Mouse (Mus musculus): ENCODE results near the gene Crygd. TPM values are rescaled to one million over a fixed set of nuclear protein-coding genes. Genes with fewer than 3 reads are reported as not detected.
"Not testable (repeated sequence)": the region's sequence is repeated elsewhere in the genome, so short reads cannot be mapped to it uniquely, and the experiment has no call there.

Gene Crygd
- polyA plus RNA-seq, 1 experiment: not detected

DNA sequence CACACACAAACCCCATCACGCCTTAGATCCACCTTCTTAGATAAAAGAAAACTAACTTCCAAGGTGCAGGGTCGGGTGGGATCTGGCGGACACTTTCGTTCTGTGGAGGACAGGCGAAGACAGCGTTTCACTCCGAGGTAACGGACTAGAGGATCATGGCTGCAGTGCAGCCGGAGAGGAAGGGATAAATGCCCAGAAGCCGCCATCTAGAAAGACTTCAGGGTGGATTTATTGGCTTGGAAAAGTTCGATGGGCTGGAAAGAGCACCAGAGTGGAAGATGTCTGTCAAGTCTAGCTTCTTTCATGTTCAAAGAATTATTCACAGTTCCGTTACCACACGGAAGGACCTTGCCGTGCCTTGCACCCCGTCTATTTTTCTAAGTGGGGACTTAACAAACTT, 949 bp upstream of the Crygd start:
- TF ChIP-seq GATA1 (IDR thresholded peaks at IDR 0.05; ENCODE audit: low read length): no peak

DNA sequence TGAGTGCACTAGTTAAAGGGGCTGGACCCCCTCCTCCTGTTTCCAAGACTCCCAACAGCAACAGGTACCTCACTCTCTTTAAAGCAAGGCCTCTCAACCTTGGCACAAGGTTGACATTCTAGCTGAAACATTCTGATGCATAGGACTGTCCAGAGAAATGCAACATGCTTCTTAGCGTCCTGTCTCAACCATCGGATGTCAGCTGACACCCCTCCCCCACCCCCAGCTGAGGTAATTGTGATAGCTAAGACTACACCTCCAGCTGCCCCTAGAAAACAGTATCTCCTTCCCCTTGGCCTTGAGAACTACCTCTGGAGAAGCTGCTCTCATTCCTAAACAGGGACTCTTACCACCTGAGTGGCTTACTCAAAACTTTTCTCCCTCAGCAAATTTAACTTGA, 11.1 kb downstream of the Crygd start:
- no peak for TF ChIP-seq GATA1 (IDR thresholded peaks at IDR 0.05; ENCODE audit: low read length)

DNA sequence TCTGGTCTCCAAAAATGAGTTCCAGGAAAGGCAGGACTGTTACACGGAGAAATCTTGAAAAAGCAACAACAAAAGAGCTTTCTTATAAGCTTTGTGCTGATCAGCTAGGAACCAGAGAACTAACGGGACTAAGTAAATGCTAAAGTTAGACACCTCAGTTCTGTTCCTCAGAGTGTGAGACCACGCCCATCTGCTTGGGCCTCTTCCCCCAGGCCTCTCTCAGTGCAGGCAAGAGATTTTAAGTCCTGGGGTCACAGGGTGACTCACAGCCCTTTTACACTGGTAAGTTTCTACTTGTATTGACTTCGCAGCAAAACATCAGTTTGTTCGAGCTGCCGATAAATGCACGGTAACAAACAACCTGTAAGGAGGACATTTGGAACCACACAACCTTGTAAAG, 11.6 kb downstream of the Crygd start:
- no peak for TF ChIP-seq GATA1 (IDR thresholded peaks at IDR 0.05; ENCODE audit: low read length)

DNA sequence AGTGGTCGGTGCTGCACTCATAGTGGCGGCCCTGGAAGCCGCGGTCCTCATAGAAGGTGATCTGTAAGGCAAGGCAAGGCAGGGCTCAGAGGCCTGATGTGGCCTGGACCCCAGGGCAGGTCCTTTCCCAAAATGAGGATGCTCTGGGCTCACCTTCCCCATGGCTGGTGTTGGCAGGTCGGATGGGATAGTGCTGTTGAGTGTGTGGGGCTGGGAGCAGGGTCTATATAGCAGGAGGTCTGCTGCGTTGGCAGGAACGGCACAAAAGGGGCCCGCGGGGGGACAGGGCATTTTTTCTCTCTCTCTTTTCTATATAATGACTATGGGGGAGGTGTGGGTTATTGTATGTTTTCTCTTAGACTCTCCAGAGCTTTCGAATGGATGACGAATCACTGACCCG, 12.3 kb downstream of the Crygd start, which contains the start of gene Cryge:
TSS of gene Cryge (minus strand) at position 198 of the 400 bp plus-strand sequence.
- not testable (repeated sequence) for TF ChIP-seq GATA1 (IDR thresholded peaks at IDR 0.05; ENCODE audit: low read length)

DNA sequence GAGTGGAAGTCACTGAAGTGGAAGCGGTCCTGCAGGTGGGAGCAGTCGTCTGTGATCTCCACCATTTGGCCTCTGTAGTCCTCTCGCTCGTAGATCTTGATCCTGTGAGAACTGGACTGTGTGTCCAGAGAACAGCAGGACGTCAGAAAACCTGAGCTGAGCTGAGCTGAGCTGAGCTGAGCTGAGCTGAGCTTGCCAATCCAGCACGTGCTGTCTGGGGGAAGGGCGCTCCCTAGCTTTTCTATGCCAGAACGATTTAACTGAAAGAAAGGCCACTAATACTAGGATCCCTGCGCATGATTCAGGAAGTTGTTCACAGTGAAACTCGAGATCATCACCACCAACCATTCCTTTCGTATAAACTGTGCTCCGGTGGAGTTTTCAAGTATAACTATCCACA, 14.5 kb downstream of the Crygd start:
- TF ChIP-seq GATA1 (IDR thresholded peaks at IDR 0.05; ENCODE audit: low read length): no peak

DNA sequence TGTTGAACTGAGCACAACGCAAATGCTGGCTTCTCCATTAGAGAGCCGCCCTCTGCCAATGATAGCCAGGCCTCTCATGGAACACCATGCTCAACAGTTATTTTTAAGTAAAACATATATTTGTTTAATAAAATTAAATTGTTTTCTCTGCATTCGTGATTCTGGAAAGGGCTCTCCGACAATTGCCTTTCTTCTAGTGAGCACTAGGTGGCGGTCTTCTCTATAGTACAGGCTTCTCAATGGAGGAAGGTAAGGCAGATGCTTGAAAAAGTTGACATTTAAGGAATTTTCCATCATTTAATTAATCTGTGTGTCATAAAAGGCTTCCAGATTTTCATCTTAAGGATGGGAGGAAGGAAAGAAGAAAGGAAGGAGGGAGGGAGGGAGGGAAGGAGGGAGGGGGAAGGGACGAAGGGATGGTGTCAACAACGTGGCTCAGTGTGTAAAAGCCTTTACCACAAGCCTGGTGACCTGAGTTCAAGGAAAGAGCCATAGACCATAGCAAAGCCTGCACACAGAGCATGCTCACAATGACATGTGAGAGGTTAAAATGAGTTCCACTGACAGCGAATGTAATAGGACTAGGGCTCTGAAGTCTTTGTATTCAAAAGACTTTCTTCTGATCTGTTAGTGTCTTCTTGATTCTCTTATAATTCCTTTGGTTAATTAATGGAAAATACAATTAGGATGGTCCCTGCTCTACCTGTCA, 16.7 kb downstream of the Crygd start:
- TF ChIP-seq GATA1 (IDR thresholded peaks at IDR 0.05; ENCODE audit: low read length): no peak

DNA sequence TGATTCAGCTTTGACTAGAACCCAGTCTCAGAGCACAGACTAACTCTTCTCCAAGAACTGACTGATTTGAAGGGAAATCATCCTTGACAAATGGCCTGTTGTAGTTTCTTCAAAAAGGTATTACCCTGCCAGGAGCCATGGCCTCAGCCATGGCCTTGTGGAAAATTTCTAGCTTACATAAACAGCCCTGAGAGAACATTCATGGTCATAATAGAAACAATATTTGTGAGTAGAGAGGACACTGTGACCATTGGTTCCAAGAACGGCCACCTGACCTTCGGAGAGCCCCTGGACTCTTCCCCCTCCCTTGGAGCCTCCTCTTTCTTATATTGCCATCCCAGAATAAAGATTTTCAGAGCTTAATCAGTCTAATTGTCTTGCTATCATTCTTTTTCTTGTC, 19.8 kb downstream of the Crygd start:
- no peak for TF ChIP-seq GATA1 (IDR thresholded peaks at IDR 0.05; ENCODE audit: low read length)

DNA sequence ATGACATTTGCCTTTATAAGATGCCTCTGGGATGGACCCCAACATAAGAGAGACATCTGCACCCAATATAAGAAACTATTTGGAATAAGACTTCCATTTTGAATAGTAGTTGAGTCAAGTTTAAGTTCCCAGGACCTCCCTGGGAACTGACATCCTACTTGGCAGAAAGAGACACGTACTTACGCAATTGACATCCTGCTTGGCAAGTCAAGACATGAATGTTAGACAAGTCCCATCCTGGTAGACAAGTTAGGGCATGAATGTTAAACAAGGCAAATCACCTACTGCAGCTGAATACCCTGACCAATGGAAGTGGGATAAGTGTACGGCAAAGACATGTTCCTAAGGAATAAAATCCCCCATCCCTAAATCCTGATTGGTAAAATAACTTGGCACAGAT, 21.4 kb downstream of the Crygd start:
- no peak for TF ChIP-seq GATA1 (IDR thresholded peaks at IDR 0.05; ENCODE audit: low read length)

DNA sequence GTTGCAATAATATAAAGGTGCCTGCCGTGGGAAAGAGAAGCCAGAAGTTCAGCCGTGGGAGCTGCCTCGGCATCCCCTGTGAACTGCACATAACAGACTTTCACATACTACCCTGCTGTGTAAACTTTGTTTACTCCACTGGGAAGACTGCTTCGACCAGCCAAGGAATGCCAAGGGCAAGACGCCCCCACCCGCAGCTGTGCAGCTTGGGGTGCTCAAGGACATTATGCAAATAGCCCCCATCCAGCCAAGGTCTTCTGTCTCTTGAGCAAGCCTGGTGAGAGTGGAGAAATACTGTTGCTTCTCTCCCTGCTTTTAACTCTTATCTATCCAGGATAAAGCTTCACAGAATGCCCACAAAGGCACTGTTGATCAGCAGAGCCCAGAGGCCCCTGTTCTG, 22.4 kb downstream of the Crygd start:
- no peak for TF ChIP-seq GATA1 (IDR thresholded peaks at IDR 0.05; ENCODE audit: low read length)

DNA sequence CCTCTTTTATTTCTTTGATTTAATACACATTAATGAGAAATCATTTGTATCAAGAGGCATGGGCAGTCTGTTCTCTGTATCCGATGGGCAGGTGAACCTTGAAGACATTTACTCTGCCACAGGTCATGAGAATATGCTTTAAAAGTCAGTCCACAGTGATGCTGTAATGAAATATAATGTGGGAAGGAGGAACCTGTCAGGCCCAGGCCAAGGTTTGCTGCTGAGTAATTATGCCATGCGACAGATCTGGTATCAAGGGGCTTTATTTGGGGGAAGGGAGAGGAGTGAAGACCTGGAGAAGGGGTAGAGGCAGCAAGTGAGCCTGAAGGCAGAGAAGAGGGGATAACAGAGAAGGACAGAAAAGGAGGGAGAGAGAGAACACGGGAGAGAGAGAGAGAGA, 23.6 kb downstream of the Crygd start:
- no peak for TF ChIP-seq GATA1 (IDR thresholded peaks at IDR 0.05; ENCODE audit: low read length)

DNA sequence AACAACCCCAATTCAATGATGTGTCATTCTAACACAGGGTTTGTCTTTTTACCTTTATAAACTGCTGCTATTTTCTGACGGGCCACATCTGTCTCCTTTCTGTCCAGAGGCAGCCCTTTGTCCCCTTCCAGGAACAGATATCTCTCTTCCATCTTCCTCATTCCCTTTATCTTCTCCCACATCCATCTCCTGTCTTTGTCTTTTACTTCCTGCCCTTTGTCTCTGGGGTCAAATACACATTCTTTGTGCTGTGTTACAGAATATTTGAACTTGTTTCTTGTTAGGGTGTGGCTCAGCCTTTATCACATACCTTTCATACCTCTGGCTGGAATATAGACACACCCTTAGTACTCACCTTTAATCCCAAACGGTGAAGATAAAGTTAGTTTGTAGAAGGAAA, 25.7 kb downstream of the Crygd start:
- no peak for TF ChIP-seq GATA1 (IDR thresholded peaks at IDR 0.05; ENCODE audit: low read length)

DNA sequence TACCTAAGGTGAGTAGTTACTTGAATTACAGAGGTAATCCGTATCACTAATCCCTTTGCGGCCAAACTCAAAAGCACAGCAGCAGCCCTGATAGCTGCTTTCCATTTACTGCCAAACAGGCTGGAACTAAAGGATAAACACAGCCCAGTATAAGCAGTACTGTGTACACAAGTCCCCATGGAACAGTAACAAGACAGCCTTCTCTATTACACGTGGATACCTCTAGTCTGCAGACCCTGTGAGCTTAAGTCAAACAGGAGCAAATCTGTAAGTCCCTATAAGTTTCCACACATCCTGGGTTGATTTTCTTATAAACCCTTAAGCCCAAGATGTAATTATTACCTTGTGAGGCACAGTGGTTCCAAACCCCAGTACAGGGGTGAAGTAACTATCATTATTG, 27.7 kb downstream of the Crygd start:
- no peak for TF ChIP-seq GATA1 (IDR thresholded peaks at IDR 0.05; ENCODE audit: low read length)

DNA sequence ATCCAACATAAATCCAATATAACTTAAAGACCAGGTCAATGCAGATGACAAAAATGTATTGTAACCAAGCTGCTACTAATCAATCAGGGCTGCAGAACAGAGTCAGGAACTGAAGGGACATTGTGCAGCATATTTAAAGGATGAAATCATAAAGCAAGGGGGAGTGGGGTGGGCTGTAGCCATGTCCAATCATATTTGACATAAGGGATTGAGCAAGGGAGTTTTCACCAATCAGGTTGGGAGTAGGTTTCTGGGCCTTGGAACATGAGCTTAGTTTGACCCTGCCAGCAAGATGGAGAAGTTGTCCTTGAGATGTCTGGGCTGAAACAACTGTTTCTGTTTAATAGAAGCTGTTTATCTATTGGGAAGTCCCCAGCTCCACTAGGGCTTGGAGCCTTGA, 30.6 kb downstream of the Crygd start, which contains the start of gene Akr1cl:
TSS of gene Akr1cl (minus strand) at position 119 of the 400 bp plus-strand sequence.
- no peak for TF ChIP-seq GATA1 (IDR thresholded peaks at IDR 0.05; ENCODE audit: low read length)

DNA sequence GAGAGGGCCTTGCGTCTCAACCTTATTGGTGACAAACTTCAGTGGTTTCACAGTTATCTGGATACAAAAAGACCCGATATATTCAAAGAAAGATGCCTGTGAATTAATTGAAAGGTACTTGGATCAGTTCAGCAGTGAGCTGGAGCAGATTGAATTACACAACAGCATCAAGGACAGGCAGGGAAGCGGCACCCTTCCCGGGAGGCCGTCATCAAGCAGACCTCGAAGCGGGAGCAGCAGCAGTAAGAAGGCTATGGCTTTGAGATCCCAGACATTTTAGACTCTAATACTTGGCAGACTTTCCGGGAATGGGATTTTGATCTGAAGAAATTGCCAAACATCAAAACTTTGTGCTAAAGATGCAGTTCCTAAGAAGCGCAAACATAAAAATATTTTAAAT, 35.0 kb downstream of the Crygd start:
- no peak for TF ChIP-seq GATA1 (IDR thresholded peaks at IDR 0.05; ENCODE audit: low read length)

DNA sequence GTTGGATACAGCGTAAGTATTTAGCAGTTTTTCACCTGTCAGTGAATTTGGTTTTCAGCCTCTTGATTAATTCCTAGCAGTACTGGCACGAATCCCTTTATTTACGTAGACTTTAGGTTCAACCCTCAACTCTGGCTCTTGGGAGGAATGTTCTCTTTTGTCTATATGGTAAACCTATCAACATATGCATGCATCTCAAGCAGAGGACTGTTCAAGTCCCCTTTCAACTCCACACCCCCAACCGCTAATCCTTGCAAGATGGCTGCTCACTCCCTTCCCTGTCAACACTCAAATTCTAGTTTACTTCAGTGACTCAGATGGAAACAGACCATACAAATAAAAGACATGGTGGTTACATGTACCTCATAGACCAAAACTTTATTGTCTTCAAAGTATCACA, 50.5 kb downstream of the Crygd start:
- no peak for TF ChIP-seq GATA1 (IDR thresholded peaks at IDR 0.05; ENCODE audit: low read length)

Other genes starting within 250 kb of the Crygd start
- gene Plekhm3, start 106.6 kb downstream of the Crygd start, polyA plus RNA-seq (2012): 1.8 and 2.0 TPM in 2 replicates
- gene Akr1cl, start 30.7 kb downstream of the Crygd start, polyA plus RNA-seq (2012): not detected in 2 replicates
- not detected in 2 replicates for gene Cryge, start 12.3 kb downstream of the Crygd start, polyA plus RNA-seq (2012)
- not detected in 2 replicates for gene Crygc, start 10.2 kb upstream of the Crygd start, polyA plus RNA-seq (2012)
- gene Crygb, start 18.8 kb upstream of the Crygd start, polyA plus RNA-seq (2012): not detected in 2 replicates
- not detected in 2 replicates for gene Cryga, start 39.9 kb upstream of the Crygd start, polyA plus RNA-seq (2012)
- not detected in 2 replicates for gene Gm28845, start 56.1 kb upstream of the Crygd start, polyA plus RNA-seq (2012)
- not detected in 2 replicates for gene D630023F18Rik, start 59.8 kb upstream of the Crygd start, polyA plus RNA-seq (2012)
- 1.1 and 1.2 TPM in 2 replicates for gene Idh1, start 123.0 kb upstream of the Crygd start, polyA plus RNA-seq (2012)
- gene Pikfyve, start 123.2 kb upstream of the Crygd start, polyA plus RNA-seq (2012): 60.9 and 88.3 TPM in 2 replicates
- gene Pth2r, start 218.6 kb upstream of the Crygd start, polyA plus RNA-seq (2012): not detected in 2 replicates